Mouse (Mus musculus) adrenal gland, postnatal 10 days (tissue): ENCODE measurements at regions not wholly inside any gene's neighbourhood (a gene's known extent, or its start where the extent isn't known, plus 50 kb on each side); places are given as distances from the start of the nearest gene placed in this dataset.

ENCODE experiments used
- DNase-seq: peaks from one replicate; pipeline ENCODE4 v3.0.0; 2021; ENCODE audit warnings: mixed read lengths

DNA sequence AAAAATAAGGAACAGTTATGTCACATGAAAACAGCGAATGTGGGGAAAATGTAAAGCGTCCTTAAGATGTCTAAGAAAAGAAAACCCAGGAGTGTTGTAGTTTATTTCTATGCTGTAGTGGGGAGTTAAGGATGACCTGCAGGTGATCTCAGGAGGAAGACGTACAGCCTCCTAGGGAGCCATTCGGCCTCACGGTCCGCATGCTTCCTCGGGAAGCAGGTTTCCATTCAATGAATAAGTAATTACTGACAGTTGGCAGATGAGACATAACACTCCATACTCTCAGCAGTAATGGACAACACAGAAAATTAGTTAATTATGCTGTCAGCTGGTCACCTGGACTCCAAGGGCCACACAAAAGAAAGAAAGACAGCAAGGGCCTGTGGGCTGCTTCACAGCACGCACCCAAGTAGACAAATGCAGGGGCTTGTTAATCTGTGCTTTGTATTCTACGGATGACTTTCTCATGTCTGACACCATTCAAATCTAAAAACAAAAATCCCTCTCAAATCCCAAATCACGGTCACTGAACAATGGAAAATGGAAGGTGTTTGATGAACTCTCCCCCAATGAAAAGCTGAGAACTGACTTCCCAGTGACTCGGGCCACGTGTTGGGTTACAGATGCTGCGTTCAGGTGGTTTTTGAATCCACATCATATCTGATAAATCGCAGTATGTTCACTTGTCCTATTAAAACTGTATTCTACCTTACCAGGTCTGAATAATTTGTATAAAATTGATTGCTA lies 193.5 kb downstream of the Gm11361 start:
- DNase-seq: no peak

DNA sequence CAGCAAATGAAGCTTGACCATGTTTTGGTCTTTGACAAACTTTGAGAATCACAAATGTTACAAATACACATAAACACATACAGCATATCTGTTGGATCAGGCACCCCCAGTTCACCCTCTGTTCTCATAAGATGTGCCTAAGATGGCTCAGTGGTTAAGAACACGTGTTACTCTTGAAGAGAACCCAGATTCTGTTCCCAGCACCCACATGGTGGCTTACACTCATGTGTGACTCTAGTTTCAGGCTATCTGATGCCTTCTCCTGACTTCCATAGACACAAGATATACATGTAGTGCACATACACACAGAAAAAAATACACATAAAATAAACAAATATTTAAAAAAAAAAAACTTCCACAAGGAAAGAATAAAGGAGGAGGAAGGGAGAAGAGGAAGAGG lies 191.7 kb downstream of the Gm11361 start:
- no peak for DNase-seq

DNA sequence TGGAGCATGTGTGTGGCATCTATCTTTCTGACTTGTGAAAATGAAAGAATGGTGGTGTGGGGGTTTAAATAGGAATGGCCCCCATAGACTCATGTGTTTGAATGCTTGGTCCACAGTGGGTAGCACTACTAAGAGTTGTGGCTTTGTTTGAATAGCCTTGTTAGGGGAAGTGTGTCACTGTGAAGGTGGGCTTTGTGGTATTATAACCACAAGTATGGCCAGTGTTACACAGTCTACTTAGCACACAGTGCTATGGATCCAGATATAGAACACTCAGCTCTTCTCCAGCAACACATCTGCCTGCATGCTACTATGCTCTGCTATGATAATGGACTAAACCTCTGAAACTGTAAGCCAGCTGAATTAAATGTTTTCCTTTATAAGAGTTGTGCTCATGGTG lies 184.9 kb downstream of the Gm11361 start:
- no peak for DNase-seq

DNA sequence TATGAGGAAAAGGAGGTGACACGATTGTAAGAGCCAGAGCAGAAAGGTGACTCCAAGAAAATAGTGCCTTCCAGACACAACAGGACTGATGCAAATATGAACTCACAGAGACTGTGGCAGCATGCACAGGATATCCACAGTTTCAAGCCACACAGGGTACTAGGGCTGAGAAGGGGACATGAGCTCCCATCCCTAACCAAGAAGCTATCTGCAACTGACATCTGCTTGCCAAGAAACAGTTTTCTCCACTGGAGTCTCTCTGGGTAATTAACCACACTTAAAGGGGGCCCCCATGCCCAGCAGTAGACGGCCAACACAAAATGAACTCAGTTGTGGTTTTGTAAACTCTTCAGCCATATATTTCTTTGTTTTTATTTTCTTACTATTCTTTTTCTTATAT lies 176.1 kb downstream of the Gm11361 start:
- DNase-seq: no peak

DNA sequence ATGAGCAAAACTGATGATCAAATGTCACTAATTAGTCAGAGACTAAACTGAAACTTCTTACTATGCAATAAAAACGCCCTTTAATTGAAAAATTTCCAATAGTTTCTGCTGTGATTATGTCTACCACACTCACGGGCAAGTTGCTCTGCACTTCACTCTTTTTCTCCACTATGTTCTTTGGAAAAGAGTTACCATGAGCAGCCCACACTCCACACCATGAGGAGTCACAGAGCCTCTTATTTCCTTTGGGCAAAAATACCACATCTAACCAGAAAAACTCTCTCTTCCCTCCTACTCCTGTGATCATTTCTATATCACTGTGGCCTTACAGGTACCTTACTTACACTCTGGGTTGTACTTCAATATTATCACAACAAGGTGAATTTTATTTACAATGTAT lies 174.7 kb downstream of the Gm11361 start:
- DNase-seq: no peak

- no peak for DNase-seq
Measured at GRCm38 (mm10) chr13:28426085-28426484, 168.8 kb downstream of the Gm11361 start.

DNA sequence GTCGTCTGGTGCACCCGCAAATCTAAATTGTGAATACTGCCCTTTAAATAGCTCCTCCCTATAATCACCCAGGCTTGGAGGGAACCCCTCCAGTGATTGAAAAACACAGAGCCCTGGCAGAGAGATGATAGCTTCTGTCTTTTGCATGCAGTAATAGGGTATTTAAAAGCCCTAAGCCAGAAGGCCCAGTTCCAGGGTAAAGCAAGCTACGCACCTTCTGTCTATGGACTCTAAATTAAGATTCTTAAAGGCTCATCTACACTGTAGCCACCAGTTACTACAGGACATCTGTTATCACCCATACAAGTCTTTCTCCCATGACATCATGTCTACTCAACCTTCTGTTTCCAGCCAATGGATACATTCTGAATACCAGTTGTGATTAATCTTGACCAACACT lies 167.8 kb downstream of the Gm11361 start:
- DNase-seq: no peak

GRCm38 (mm10) chr13:28424446-28425059 lies 167.2 kb downstream of the Gm11361 start:
- peak; percentile 64 for DNase-seq

DNA sequence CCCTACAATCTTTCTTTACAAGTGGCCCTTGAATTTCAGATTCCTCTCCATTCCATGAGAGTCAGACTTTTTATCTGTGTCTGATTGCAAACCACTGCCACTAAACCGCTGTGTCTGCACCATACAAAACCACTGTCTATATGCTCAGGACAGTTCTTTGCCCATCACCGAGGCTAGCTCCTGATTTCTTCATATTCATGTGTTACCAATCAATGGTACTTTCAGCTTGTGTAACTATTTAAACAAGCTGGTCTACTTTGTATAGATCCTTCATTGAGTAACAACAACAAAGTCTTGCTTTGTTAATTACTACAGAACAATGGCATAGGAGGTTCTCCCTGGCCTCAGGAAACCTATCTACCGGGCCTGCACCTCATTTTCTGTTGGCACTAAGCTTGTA lies 164.0 kb downstream of the Gm11361 start:
- no peak for DNase-seq

- DNase-seq: no peak
Measured at GRCm38 (mm10) chr13:28420636-28421035, 163.3 kb downstream of the Gm11361 start.

- peak; percentile 23 for DNase-seq
Measured at GRCm38 (mm10) chr13:28419950-28420381, 162.6 kb downstream of the Gm11361 start.

- no peak for DNase-seq
Measured at GRCm38 (mm10) chr13:28418936-28419681, 161.8 kb downstream of the Gm11361 start.

- DNase-seq: peak; percentile 51
Measured at GRCm38 (mm10) chr13:28417929-28418881, 160.9 kb downstream of the Gm11361 start.

DNA sequence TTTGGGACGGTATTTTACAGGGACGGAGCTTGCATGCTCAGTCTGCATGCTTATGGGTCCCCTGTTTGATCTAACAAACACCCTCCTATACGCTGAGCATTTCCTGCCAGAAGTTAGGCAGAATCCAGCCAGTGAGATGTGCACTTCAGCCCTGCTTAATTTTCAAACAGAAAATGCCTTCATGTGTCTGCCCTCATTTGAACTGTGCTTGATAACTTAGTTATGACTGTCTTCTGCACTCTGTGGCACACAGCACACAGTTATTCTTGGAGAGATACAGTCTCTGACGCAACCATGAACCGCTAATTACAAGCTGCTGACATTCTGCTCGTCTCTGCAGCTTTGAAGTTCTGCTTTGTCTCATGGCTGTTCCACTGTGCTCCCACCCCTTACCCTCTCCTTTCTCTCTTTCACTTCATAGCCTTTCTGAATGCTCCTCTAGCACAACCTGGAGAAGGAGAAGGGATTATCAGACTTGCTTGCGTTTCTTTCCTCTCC lies 160.2 kb downstream of the Gm11361 start:
- DNase-seq: peak; percentile 52

DNA sequence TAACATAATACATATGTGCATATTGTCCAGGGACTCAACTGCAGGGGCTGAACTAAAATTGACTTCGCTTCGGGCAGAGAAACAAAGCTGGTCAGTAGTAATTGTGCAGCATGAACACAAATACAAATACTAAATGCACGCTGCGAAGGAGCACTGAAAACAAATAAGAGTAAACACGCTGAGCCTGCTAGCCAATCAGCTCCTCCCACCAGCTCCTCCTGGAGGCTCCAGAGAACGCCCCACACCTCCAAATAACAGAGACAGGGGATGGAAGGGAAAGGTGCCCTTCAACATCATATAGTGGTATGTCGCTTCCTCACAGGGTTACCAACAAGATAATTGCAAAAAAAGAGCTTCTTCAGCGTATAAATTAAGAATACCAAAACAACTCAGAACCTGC lies 159.6 kb downstream of the Gm11361 start:
- DNase-seq: no peak

DNA sequence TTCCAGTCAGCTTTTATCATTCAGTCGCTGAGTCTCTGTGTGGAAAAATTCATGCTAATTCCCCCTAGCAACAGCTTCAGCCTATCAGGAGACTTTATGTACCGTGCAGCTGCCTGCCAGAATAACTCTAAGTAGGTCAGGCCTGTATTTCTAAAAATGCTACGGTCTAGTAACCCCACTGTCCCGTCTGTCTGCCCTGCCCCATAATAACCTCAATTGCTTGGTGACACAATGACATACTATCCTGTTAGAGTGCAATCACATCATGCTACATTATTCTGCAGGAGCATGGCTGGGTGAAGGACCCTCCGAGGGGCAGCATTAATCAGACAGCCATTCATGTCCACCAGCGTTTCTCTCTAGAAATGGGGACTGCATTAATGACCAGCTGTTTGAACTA lies 158.9 kb downstream of the Gm11361 start:
- DNase-seq: peak; percentile 63

- no peak for DNase-seq
Measured at GRCm38 (mm10) chr13:28415769-28416168, 158.4 kb downstream of the Gm11361 start.

DNA sequence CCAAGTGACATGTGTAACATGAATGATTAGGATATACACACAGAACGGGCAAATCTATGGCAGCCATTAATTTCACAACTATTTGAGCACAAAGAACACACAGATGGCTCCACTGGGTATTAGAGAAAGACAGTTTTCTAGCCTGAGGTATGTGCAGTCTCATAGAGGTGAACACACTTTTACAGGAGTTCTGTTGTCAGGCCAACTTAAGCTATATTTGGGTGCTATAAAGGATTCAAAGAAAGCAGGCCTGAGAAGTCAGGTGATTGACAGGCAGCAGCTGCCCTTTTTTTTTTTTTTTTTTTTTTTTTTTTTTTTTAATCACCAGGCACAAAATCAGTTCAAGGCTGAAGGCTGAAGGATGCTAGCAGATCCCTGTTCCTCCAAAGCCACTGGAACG lies 153.0 kb downstream of the Gm11361 start:
- no peak for DNase-seq

GRCm38 (mm10) chr13:28409609-28409902 lies 152.2 kb downstream of the Gm11361 start:
- DNase-seq: no peak

DNA sequence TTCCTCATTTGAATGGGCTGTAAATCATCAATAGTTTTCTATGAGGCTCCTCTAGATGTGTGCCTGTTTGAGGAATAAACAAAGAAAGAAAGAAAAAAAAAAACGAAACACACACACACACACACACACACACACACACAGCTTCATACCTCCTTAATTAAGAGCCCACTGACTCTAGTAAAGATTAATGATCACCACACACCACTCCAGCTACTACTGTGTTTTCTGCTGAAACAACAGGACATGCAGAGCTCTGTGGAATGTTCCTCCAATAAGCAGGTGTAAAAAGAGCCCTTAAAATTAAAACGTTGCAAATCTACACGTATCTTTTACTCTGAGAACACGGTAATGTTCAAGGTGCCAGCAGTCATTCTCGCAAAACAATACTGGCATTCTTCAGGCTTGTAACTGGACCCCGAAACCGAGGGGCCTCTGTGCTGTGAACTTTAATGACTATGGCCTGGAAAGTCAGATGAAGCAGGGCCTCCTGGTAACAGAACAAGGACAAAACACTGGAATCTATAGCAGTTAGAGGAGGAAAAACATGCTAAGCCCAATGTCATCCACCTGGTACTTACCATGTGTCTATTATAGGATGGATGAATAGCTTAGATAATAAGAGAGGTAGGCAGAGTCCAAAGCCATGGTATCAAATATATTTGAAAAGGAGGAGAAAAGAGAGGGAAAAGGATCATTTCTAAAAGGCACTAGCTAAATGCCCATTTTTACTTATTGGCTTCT lies 151.7 kb downstream of the Gm11361 start:
- no peak for DNase-seq

GRCm38 (mm10) chr13:28400459-28400858 lies 143.1 kb downstream of the Gm11361 start:
- DNase-seq: no peak
